Mouse (Mus musculus): ENCODE data around the gene Mrpl40. TPM values are rescaled to one million over a fixed set of nuclear protein-coding genes. Genes with fewer than 3 reads are reported as not detected.

Gene Mrpl40
- polyA plus RNA-seq (2011; ENCODE audit: insufficient read depth, insufficient read length, low replicate concordance, missing spikeins), result 23.8 and 52.7 TPM in 2 replicates

- TF ChIP-seq CTCF (IDR thresholded peaks at IDR 0.05; ENCODE audit: control insufficient read depth, insufficient read depth, low read length), result no peak
- peak; percentile 76; the same call in 1 of the 2 replicates for TF ChIP-seq POLR2A (IDR thresholded peaks at IDR 0.05; ENCODE audit: borderline replicate concordance, control insufficient read depth, low read depth, low read length)
- WGBS, result under 1% methylated on average over 93 of the region's 93 CpGs
- Histone ChIP-seq H3K4me1 (ENCODE audit: control insufficient read depth, insufficient read depth, low read length) (no peaks in the 10 kb centered on the region; the same call in 1 of the 2 replicates), H3K4me3 (replicated peaks; ENCODE audit: control insufficient read depth, low read depth, low read length) (peak within 1 kb of the TSS; percentile 99), H3K27ac (ENCODE audit: control insufficient read depth, insufficient read depth, low read depth, low read length, poor library complexity) (peak within 1 kb of the TSS; percentile 99)
Observed at GRCm38 (mm10) chr16:18876442-18877308, at the start of gene Mrpl40, which contains the start of gene Hira. Mrpl40 (minus strand) TSS chr16:18876862. Hira (plus strand) TSS chr16:18877037.

- no peak for TF ChIP-seq POLR2A (IDR thresholded peaks at IDR 0.05; ENCODE audit: borderline replicate concordance, control insufficient read depth, low read depth, low read length)
- TF ChIP-seq CTCF (IDR thresholded peaks at IDR 0.05; ENCODE audit: control insufficient read depth, insufficient read depth, low read length), result no peak
- no peak overlapping the region for H3K4me3 ChIP-seq (replicated peaks; ENCODE audit: control insufficient read depth, low read depth, low read length)
- no peaks in the 10 kb centered on the region for H3K4me1 ChIP-seq (ENCODE audit: control insufficient read depth, insufficient read depth, low read length)
- WGBS, result 90% methylated on average over 2 of the region's 2 CpGs
- H3K27ac ChIP-seq (ENCODE audit: control insufficient read depth, insufficient read depth, low read depth, low read length, poor library complexity), result no peak overlapping the region
Observed at GRCm38 (mm10) chr16:18921771-18922170, 45.1 kb upstream of the Mrpl40 start.

DNA sequence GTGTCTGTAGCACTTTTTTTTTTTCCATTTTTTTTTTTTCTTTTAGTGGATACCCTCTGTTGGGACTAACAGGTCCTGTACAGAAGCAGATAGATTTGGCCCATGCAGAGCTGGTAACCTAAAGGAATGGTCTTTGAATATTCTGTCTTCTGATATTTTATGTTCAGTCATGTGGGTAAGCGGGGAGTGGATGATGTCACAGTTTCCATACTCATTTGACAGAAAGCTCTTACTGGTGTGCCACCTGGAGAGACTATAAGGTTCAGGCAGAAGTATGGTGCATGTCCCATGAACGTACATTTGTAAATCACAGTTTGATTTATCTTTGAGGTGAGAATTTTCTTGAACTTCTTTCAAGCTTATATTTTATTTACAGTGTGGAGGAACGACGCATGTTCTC lies 39.4 kb upstream of the Mrpl40 start:
- no peak overlapping the region for H3K27ac ChIP-seq (ENCODE audit: control insufficient read depth, insufficient read depth, low read depth, low read length, poor library complexity)
- WGBS, result 91% methylated on average over 4 of the region's 4 CpGs
- H3K4me3 ChIP-seq (replicated peaks; ENCODE audit: control insufficient read depth, low read depth, low read length), result no peak overlapping the region
- no peak for TF ChIP-seq POLR2A (IDR thresholded peaks at IDR 0.05; ENCODE audit: borderline replicate concordance, control insufficient read depth, low read depth, low read length)
- no peak for TF ChIP-seq CTCF (IDR thresholded peaks at IDR 0.05; ENCODE audit: control insufficient read depth, insufficient read depth, low read length)
- no peaks in the 10 kb centered on the region; the same call in 1 of the 2 replicates for H3K4me1 ChIP-seq (ENCODE audit: control insufficient read depth, insufficient read depth, low read length)

DNA sequence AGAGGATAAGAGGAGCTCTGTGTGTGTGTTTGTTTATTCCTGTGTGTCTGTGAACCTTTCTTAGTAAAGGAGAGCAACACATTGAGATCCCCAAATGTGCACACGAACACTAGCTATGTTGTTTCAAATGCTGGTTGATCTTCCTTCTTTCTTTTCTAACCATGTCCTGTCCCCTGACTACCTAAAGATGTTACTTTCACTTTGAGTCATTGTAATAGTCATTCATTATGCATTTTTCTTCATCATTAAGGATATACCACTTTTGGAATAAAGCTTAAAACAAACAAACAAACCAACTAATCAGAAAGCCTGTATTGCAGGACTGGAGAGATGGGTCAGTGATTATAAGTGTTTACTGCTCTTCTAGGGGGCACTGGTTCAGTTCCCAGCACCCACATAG lies 29.0 kb upstream of the Mrpl40 start:
- H3K4me3 ChIP-seq (replicated peaks; ENCODE audit: control insufficient read depth, low read depth, low read length), result no peak overlapping the region
- WGBS, result 89% methylated on average over 1 of the region's 1 CpGs
- no peaks in the 10 kb centered on the region for H3K4me1 ChIP-seq (ENCODE audit: control insufficient read depth, insufficient read depth, low read length)
- no peak for TF ChIP-seq CTCF (IDR thresholded peaks at IDR 0.05; ENCODE audit: control insufficient read depth, insufficient read depth, low read length)
- no peak for TF ChIP-seq POLR2A (IDR thresholded peaks at IDR 0.05; ENCODE audit: borderline replicate concordance, control insufficient read depth, low read depth, low read length)
- no peak overlapping the region for H3K27ac ChIP-seq (ENCODE audit: control insufficient read depth, insufficient read depth, low read depth, low read length, poor library complexity)

- TF ChIP-seq CTCF (IDR thresholded peaks at IDR 0.05; ENCODE audit: control insufficient read depth, insufficient read depth, low read length), result no peak
- no peak for TF ChIP-seq POLR2A (IDR thresholded peaks at IDR 0.05; ENCODE audit: borderline replicate concordance, control insufficient read depth, low read depth, low read length)
- no peak overlapping the region for H3K27ac ChIP-seq (ENCODE audit: control insufficient read depth, insufficient read depth, low read depth, low read length, poor library complexity)
- 68% methylated on average over 10 of the region's 10 CpGs for WGBS
Observed at GRCm38 (mm10) chr16:18896429-18896828, 19.8 kb upstream of the Mrpl40 start.

GRCm38 (mm10) chr16:18895249-18895648 lies 18.6 kb upstream of the Mrpl40 start:
- H3K27ac ChIP-seq (ENCODE audit: control insufficient read depth, insufficient read depth, low read depth, low read length, poor library complexity), result no peak overlapping the region

More at GRCm38 (mm10) chr16:18896429-18896828, 19.8 kb upstream of the Mrpl40 start:
- H3K4me1 ChIP-seq (ENCODE audit: control insufficient read depth, insufficient read depth, low read length), result no peaks in the 10 kb centered on the region; the same call in 1 of the 2 replicates
- H3K4me3 ChIP-seq (replicated peaks; ENCODE audit: control insufficient read depth, low read depth, low read length), result no peak overlapping the region

GRCm38 (mm10) chr16:18893840-18894372 lies 17.2 kb upstream of the Mrpl40 start:
- H3K4me3 ChIP-seq (replicated peaks; ENCODE audit: control insufficient read depth, low read depth, low read length), result no peak overlapping the region
- H3K4me1 ChIP-seq (ENCODE audit: control insufficient read depth, insufficient read depth, low read length), result no peaks in the 10 kb centered on the region; the same call in 1 of the 2 replicates
- H3K27ac ChIP-seq (ENCODE audit: control insufficient read depth, insufficient read depth, low read depth, low read length, poor library complexity), result no peak overlapping the region
- TF ChIP-seq CTCF (IDR thresholded peaks at IDR 0.05; ENCODE audit: control insufficient read depth, insufficient read depth, low read length), result no peak
- TF ChIP-seq POLR2A (IDR thresholded peaks at IDR 0.05; ENCODE audit: borderline replicate concordance, control insufficient read depth, low read depth, low read length), result no peak
- WGBS, result 81% methylated on average over 4 of the region's 4 CpGs

More at GRCm38 (mm10) chr16:18895249-18895648, 18.6 kb upstream of the Mrpl40 start:
- TF ChIP-seq POLR2A (IDR thresholded peaks at IDR 0.05; ENCODE audit: borderline replicate concordance, control insufficient read depth, low read depth, low read length) (no peak), CTCF (IDR thresholded peaks at IDR 0.05; ENCODE audit: control insufficient read depth, insufficient read depth, low read length) (no peak)
- H3K4me3 ChIP-seq (replicated peaks; ENCODE audit: control insufficient read depth, low read depth, low read length), result no peak overlapping the region
- WGBS, result 57% methylated on average over 3 of the region's 3 CpGs
- H3K4me1 ChIP-seq (ENCODE audit: control insufficient read depth, insufficient read depth, low read length), result no peaks in the 10 kb centered on the region; the same call in 1 of the 2 replicates

GRCm38 (mm10) chr16:18884044-18884443 lies 7.4 kb upstream of the Mrpl40 start:
- H3K4me1 ChIP-seq (ENCODE audit: control insufficient read depth, insufficient read depth, low read length), result no peaks in the 10 kb centered on the region; the same call in 1 of the 2 replicates
- TF ChIP-seq POLR2A (IDR thresholded peaks at IDR 0.05; ENCODE audit: borderline replicate concordance, control insufficient read depth, low read depth, low read length), result no peak
- TF ChIP-seq CTCF (IDR thresholded peaks at IDR 0.05; ENCODE audit: control insufficient read depth, insufficient read depth, low read length), result no peak
- no peak overlapping the region for H3K27ac ChIP-seq (ENCODE audit: control insufficient read depth, insufficient read depth, low read depth, low read length, poor library complexity)
- H3K4me3 ChIP-seq (replicated peaks; ENCODE audit: control insufficient read depth, low read depth, low read length), result no peak overlapping the region
